Mouse (Mus musculus): ENCODE results near the gene Zfyve28. TPM values are rescaled to one million over a fixed set of nuclear protein-coding genes. Genes with fewer than 3 reads are reported as not detected.
A peak's percentile ranks its signal among the peaks of the same experiment; 100 is the strongest.

Zfyve28 gene
- polyA plus RNA-seq, 1 experiment from 2014 or later, result 0.37 TPM

DNA sequence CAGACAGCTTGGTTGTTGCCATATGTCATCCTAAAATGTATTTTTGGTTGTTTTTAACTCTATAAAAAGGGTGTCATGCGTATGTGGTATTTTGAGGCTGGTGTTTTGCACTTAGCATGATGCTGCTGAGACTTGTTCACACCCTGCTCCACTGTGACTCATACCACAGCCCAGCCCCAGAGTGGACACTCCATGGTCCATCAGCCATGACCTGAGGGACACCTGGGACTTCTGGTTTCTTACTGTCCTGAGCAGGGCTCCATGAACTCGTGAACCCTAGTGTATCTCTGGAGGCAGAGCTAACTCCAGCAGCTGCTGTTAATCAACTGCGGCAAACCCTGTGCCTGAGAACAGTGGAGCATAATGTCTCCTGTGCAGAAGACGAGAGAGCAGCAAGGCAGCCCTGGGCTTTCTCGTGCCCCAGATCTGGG lies 15.0 kb downstream of the Zfyve28 start:
- peaks cover 13% of the 10 kb centered on the region for H3K4me1 ChIP-seq (replicated peaks)
- no peaks in the 10 kb centered on the region for H3K36me3 ChIP-seq
- H3K27ac ChIP-seq (ENCODE audit: poor library complexity, severe bottlenecking), result no peak overlapping the region
- no peak overlapping the region for H3K4me2 ChIP-seq
- H3K9ac ChIP-seq, result no peak overlapping the region
- H3K4me3 ChIP-seq, result no peak overlapping the region
- ATAC-seq (ENCODE audit: insufficient number of reproducible peaks, low FRiP score), result no peak
- no peaks in the 10 kb centered on the region for H3K27me3 ChIP-seq (replicated peaks)
- H3K9me3 ChIP-seq (replicated peaks), result peaks cover 4% of the 10 kb centered on the region; the same call in 1 of the 2 replicates
- 60% methylated on average over 5 of the region's 5 CpGs for WGBS

- Histone ChIP-seq H3K9ac (no peak overlapping the region), H3K27ac (ENCODE audit: poor library complexity, severe bottlenecking) (no peak overlapping the region), H3K4me1 (replicated peaks) (peaks cover 13% of the 10 kb centered on the region), H3K9me3 (replicated peaks) (peaks cover 4% of the 10 kb centered on the region; the same call in 1 of the 2 replicates), H3K27me3 (replicated peaks) (no peaks in the 10 kb centered on the region), H3K4me3 (no peak overlapping the region), H3K4me2 (no peak overlapping the region), H3K36me3 (no peaks in the 10 kb centered on the region)
- no peak for ATAC-seq (ENCODE audit: insufficient number of reproducible peaks, low FRiP score)
- WGBS, result 20% methylated on average over 4 of the region's 4 CpGs
These were observed 16.5 kb downstream of the Zfyve28 start for GRCm38 (mm10) chr5:34271743-34272142.

GRCm38 (mm10) chr5:34269921-34270465 lies 18.3 kb downstream of the Zfyve28 start:
- no peaks in the 10 kb centered on the region for H3K36me3 ChIP-seq
- H3K4me3 ChIP-seq, result no peak overlapping the region
- H3K27ac ChIP-seq (ENCODE audit: poor library complexity, severe bottlenecking), result no peak overlapping the region
- H3K4me1 ChIP-seq (replicated peaks), result peaks cover 13% of the 10 kb centered on the region
- 24% methylated on average over 12 of the region's 12 CpGs for WGBS
- peak overlapping the region; percentile 23; the same call in 1 of the 2 replicates for H3K4me2 ChIP-seq
- no peak for ATAC-seq (ENCODE audit: insufficient number of reproducible peaks, low FRiP score)
- H3K9ac ChIP-seq, result no peak overlapping the region
- peaks cover 4% of the 10 kb centered on the region; the same call in 1 of the 2 replicates for H3K9me3 ChIP-seq (replicated peaks)
- H3K27me3 ChIP-seq (replicated peaks), result no peaks in the 10 kb centered on the region

DNA sequence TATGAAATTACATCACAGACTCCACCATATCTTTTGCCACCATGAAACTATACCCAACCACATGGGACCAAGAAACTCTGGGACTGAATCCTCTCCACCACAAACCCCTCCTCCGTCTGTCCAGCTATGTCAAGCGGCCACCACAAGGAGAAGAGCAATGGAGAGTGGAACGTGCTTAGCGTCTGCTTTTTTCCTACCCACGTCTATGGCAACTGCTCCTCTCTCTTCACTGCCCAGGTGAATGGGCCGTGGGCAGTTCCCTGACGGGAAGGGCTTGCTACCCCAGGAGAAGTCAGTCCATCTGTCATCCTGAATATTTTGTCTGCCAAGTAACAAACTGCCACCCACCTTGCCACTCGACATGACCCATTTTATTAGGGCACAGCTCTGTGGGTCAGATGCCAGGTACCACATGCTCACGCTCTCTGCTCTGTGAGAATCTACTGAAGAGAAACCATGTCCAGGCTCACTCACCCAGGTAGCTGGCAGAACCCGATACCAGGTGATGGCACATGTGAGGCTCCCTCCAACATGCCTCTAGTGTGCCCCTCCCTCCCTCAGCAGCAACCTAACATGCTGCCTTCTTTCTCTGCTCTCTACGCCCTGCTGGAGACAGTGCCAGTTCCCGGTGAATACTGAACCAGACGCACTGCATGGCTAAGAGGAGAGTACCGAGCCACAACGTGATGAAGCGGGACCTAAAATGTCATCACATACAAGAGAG lies 18.9 kb downstream of the Zfyve28 start:
- WGBS, result 73% methylated on average over 16 of the region's 16 CpGs
- no peaks in the 10 kb centered on the region for H3K27me3 ChIP-seq (replicated peaks)

DNA sequence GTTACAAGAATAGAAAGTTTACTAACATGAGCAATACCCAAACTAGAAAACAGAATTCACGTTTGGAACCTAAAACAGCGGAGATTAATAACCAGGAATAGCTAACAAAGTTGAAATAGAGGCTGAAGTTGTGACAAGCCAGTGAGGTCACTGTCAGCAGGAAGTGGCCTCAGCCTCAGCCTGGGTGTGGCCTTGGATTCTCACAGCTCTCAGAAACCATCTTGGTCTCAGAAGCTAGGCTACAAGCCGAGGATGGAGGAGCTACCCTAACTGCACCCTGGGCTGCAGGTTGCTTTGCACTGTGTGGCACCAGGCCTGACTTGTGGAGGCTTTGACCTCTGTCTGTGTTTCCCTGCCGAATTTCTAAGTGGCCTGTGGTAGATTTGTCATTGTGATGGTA lies 22.2 kb downstream of the Zfyve28 start:
- H3K4me3 ChIP-seq, result no peak overlapping the region
- no peaks in the 10 kb centered on the region for H3K36me3 ChIP-seq
- H3K9ac ChIP-seq, result no peak overlapping the region
- no peak overlapping the region for H3K27ac ChIP-seq (ENCODE audit: poor library complexity, severe bottlenecking)
- WGBS, result 60% methylated on average over 4 of the region's 4 CpGs
- no peak for ATAC-seq (ENCODE audit: insufficient number of reproducible peaks, low FRiP score)
- H3K4me2 ChIP-seq, result no peak overlapping the region
- H3K9me3 ChIP-seq (replicated peaks), result no peaks in the 10 kb centered on the region
- no peaks in the 10 kb centered on the region for H3K27me3 ChIP-seq (replicated peaks)
- peaks cover 9% of the 10 kb centered on the region for H3K4me1 ChIP-seq (replicated peaks)

More for the DNA sequence above, 18.9 kb downstream of the Zfyve28 start:
- peak overlapping the region; percentile 23; the same call in 1 of the 2 replicates for H3K4me2 ChIP-seq
- H3K9me3 ChIP-seq (replicated peaks), result peaks cover 4% of the 10 kb centered on the region; the same call in 1 of the 2 replicates
- no peak overlapping the region for H3K9ac ChIP-seq
- no peak for ATAC-seq (ENCODE audit: insufficient number of reproducible peaks, low FRiP score)
- no peak overlapping the region for H3K4me3 ChIP-seq
- H3K4me1 ChIP-seq (replicated peaks), result peaks cover 13% of the 10 kb centered on the region
- H3K36me3 ChIP-seq, result no peaks in the 10 kb centered on the region
- H3K27ac ChIP-seq (ENCODE audit: poor library complexity, severe bottlenecking), result no peak overlapping the region

GRCm38 (mm10) chr5:34259172-34259816 lies 29.0 kb downstream of the Zfyve28 start:
- no peak for ATAC-seq (ENCODE audit: insufficient number of reproducible peaks, low FRiP score)
- H3K27ac ChIP-seq (ENCODE audit: poor library complexity, severe bottlenecking), result no peak overlapping the region
- H3K9ac ChIP-seq, result no peak overlapping the region
- H3K27me3 ChIP-seq (replicated peaks), result peaks cover 4% of the 10 kb centered on the region
- H3K36me3 ChIP-seq, result no peaks in the 10 kb centered on the region
- H3K4me3 ChIP-seq, result no peak overlapping the region
- WGBS, result 61% methylated on average over 3 of the region's 3 CpGs
- no peaks in the 10 kb centered on the region for H3K4me1 ChIP-seq (replicated peaks)
- no peaks in the 10 kb centered on the region for H3K9me3 ChIP-seq (replicated peaks)
- no peak overlapping the region for H3K4me2 ChIP-seq

DNA sequence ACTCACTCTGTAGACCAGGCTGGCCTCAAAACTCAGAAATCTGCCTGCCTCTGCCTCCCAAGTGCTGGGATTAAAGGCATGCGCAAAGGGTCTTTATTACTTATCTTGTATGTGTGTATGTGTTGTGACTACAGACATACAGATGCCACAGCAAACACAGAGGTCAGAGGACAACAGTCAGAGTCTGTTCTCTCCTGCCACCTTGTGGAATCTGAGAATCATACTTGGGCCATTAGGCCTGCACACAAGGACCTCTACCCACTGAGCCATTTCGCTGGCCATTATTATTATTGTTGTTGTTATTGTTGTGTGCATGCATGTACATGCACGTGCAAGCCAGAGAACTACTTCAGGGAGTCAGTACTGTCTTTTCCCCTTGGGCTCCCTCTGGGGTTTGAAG lies 33.1 kb downstream of the Zfyve28 start:
- ATAC-seq (ENCODE audit: insufficient number of reproducible peaks, low FRiP score), result no peak
- peaks cover 4% of the 10 kb centered on the region for H3K27me3 ChIP-seq (replicated peaks)
- H3K4me3 ChIP-seq, result no peak overlapping the region
- WGBS, result 68% methylated on average over 3 of the region's 3 CpGs
- no peaks in the 10 kb centered on the region for H3K36me3 ChIP-seq
- H3K4me1 ChIP-seq (replicated peaks), result peaks cover 17% of the 10 kb centered on the region
- no peak overlapping the region for H3K9ac ChIP-seq
- no peaks in the 10 kb centered on the region for H3K9me3 ChIP-seq (replicated peaks)
- no peak overlapping the region for H3K27ac ChIP-seq (ENCODE audit: poor library complexity, severe bottlenecking)
- H3K4me2 ChIP-seq, result no peak overlapping the region

GRCm38 (mm10) chr5:34254309-34254708 lies 33.9 kb downstream of the Zfyve28 start:
- 0 out of 2 replicates have a peak, but pooled peaks have one; percentile 44 for ATAC-seq (ENCODE audit: insufficient number of reproducible peaks, low FRiP score)
- 53% methylated on average over 8 of the region's 8 CpGs for WGBS
- no peak overlapping the region for H3K4me3 ChIP-seq
- H3K36me3 ChIP-seq, result no peaks in the 10 kb centered on the region
- no peaks in the 10 kb centered on the region for H3K9me3 ChIP-seq (replicated peaks)
- peaks cover 4% of the 10 kb centered on the region for H3K27me3 ChIP-seq (replicated peaks)
- H3K9ac ChIP-seq, result no peak overlapping the region
- H3K4me1 ChIP-seq (replicated peaks), result peaks cover 17% of the 10 kb centered on the region
- H3K4me2 ChIP-seq, result no peak overlapping the region
- no peak overlapping the region for H3K27ac ChIP-seq (ENCODE audit: poor library complexity, severe bottlenecking)

DNA sequence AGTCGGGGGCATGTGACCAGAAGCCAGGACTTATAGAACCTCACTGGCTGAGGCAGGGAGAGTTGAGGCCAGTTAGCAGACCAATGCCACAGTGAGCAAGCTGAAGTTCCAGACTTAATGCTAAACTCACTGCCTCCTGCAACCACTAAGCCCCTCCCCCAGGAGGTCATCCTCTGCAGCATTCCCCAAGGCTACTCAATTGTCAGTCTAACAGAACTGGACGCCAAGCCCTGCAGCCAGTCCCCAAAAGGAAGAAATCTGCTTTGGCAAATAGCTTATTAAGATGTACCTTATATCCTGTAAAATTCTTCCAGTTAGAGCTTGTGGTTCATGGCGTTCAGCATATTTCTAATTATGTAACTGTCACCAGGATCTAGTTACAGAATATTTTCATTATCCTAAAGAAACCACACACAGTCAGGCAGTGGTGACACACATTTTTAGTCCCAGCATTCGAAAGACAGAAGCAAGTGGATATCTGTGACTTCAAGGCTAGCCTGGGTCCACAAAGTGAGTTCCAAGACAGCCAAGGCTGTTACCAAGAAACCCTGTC lies 35.2 kb downstream of the Zfyve28 start:
- 57% methylated on average over 4 of the region's 4 CpGs for WGBS
- H3K27me3 ChIP-seq (replicated peaks), result peaks cover 4% of the 10 kb centered on the region
- H3K27ac ChIP-seq (ENCODE audit: poor library complexity, severe bottlenecking), result no peak overlapping the region
- no peaks in the 10 kb centered on the region for H3K9me3 ChIP-seq (replicated peaks)
- no peak overlapping the region for H3K4me3 ChIP-seq
- ATAC-seq (ENCODE audit: insufficient number of reproducible peaks, low FRiP score), result 0 out of 2 replicates have a peak, but pooled peaks have one; percentile 14
- H3K9ac ChIP-seq, result no peak overlapping the region
- H3K4me1 ChIP-seq (replicated peaks), result peaks cover 17% of the 10 kb centered on the region
- no peak overlapping the region for H3K4me2 ChIP-seq
- no peaks in the 10 kb centered on the region for H3K36me3 ChIP-seq

GRCm38 (mm10) chr5:34252307-34252966 lies 35.8 kb downstream of the Zfyve28 start:
- Histone ChIP-seq H3K4me3 (no peak overlapping the region), H3K36me3 (no peaks in the 10 kb centered on the region), H3K4me1 (replicated peaks) (peaks cover 17% of the 10 kb centered on the region), H3K4me2 (no peak overlapping the region), H3K9me3 (replicated peaks) (no peaks in the 10 kb centered on the region), H3K27ac (ENCODE audit: poor library complexity, severe bottlenecking) (no peak overlapping the region), H3K9ac (no peak overlapping the region), H3K27me3 (replicated peaks) (peaks cover 4% of the 10 kb centered on the region)
- 20% methylated on average over 4 of the region's 4 CpGs for WGBS
- ATAC-seq (ENCODE audit: insufficient number of reproducible peaks, low FRiP score), result 0 out of 2 replicates have a peak, but pooled peaks have one; percentile 18
